Mouse (Mus musculus) adrenal gland, postnatal 10 days (tissue): Measurements from ENCODE around the gene Wee2. TPM values are rescaled to one million over a fixed set of nuclear protein-coding genes. Genes with fewer than 3 reads are reported as not detected.

Experiments used
- DNase-seq: peaks from one replicate; pipeline ENCODE4 v3.0.0; 2021; ENCODE audit warnings: mixed read lengths
- long read RNA-seq, 2 experiments: library from polyadenylated mRNA; stranded (forward); transcript quantifications; one replicate each; pipeline ENCODE4 v2.0.0; 2021
- total RNA-seq, 2 experiments: library from RNA; stranded (reverse); gene quantifications; 2 replicates each; pipeline ENCODE4 v1.2.3; 2021

Gene Wee2
- total RNA-seq = not detected
- long read RNA-seq, experiment 1 = 0 reads
- long read RNA-seq, experiment 2 = 0 reads

GRCm38 (mm10) chr6:40438936-40439335 is at the start of gene Wee2:
TSS of gene Wee2 (plus strand) at chr6:40439088.
- DNase-seq = no peak

- no peak for DNase-seq
Observed at GRCm38 (mm10) chr6:40390975-40391374, 47.9 kb upstream of the Wee2 start.

- peak; percentile 76 for DNase-seq
Observed at GRCm38 (mm10) chr6:40393213-40393612, 45.7 kb upstream of the Wee2 start.

GRCm38 (mm10) chr6:40402031-40402430 is 36.9 kb upstream of the Wee2 start:
- DNase-seq = no peak

GRCm38 (mm10) chr6:40403640-40404285 is 35.1 kb upstream of the Wee2 start:
- DNase-seq = no peak

- DNase-seq = no peak
Observed at GRCm38 (mm10) chr6:40411085-40411484, 27.8 kb upstream of the Wee2 start.

DNA sequence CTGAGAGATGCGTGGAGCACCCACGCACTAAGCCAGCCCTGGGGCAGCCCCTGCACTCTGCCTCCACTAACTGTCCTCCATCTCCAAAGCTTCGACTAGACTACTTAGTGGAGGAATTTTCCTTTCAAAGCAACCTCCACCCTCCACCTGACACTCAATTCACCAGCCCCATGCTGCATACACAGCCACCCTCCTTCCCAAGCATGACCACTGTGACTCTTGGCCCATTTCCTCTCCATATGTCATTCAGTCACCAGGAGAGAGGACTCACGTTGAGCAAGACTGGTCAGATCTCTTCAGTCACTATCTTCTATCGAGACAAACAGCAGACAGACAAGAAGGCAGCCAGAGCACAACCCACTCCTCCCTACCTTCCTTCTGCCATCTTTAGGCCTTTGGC is 25.8 kb upstream of the Wee2 start:
- DNase-seq = no peak

DNA sequence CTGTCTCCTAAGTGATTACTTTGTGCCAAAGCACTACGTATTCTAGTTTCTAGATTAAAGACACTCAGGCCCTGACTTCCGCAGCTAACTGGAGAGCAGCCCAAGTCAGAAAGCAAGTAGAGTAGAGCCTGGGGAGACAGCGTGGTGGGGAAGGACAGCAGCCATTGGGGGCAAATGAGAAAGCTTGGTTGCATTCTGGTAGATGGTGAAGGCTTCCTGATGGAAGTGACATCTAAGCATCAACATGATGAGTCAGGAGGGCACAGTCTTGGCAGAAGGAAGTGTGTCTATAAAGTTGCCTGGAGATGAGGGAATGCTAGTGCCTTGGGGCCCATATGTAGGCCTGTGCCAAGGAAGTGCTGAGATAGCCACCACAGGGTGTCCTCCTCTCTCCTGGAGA is 25.3 kb upstream of the Wee2 start:
- no peak for DNase-seq

GRCm38 (mm10) chr6:40415799-40416198 is 23.1 kb upstream of the Wee2 start:
- no peak for DNase-seq

- no peak for DNase-seq
Observed at GRCm38 (mm10) chr6:40418386-40418785, 20.5 kb upstream of the Wee2 start.

GRCm38 (mm10) chr6:40421099-40421498 is 17.8 kb upstream of the Wee2 start:
- no peak for DNase-seq

DNA sequence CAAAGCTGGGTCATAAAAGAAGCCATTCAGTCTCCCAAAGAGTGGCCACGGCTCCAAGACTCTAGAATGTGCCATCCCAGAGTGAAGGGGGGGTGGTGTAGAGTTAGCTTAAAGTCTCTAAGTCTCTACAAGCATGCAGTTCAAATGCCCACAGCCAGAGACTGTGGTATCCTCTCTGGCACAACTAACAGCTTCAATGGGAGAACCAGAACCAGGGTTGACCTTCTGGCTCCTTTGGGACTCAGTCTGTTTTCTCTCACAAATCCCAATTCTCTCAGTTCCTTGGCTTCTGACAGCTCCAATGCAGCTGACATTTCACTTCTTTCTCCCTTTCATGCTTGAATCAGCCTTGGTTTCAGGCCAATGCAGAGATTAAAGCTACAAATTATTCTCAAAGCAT is 15.9 kb upstream of the Wee2 start:
- no peak for DNase-seq

- DNase-seq = peak; percentile 58
Observed at GRCm38 (mm10) chr6:40423774-40424173, 15.1 kb upstream of the Wee2 start.

DNA sequence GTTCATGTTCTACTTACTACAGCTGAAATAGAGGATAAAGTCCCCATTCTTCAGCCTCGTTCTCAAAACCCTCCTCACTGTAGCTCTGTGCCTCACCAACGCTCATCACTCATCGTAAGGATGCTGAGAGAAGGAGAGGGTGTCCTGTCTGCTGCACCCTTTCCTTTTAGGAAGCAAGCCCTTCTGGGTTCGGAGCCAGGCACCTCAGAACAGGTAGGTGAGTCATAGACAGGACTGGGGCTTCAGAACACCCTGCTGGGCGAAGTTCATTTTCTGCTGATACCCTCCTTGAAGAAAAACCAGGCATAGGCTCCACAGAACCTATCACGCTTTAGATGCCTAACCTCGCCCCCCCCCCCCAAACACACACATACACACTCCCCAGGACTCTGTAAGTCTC is 11.4 kb upstream of the Wee2 start:
- no peak for DNase-seq

DNA sequence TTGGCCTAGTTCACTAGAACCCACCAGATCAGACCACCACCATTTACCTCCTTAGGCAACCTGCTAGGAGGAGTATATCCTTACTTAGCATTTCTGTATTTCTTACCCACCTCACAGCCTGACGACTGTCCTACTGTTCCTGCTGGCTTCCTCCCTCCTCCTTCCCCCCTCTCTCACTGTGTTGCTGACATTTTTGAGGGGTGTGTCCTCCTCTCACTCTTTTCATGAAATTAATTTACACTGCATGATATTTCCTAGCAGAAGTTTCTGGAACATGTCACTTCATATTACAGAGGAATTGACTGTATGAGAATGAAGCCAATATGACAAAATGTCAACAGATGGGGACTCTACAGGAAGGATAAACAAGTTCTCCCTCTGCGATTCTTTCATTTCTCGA is 10.2 kb upstream of the Wee2 start:
- no peak for DNase-seq

- no peak for DNase-seq
Observed at GRCm38 (mm10) chr6:40429521-40429931, 9.4 kb upstream of the Wee2 start.

DNA sequence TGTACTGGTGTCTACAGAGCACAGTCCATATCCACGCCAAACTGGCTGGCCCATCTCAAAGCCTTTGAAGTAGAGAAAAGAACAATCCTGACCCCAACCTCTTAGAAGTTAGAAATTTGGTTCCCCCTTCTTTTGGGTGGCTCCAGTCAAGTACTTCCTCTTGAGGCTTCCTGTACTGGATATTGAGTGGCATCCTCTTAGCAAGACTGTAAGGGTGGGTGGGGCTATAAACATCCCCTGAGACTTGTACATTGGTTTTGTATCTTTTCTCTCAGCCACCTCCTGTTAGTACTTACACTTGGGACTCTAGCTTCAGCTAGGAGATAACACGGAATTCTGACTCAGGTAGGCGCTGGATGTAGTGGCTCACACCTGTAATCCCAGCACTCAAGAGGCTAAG is 8.6 kb upstream of the Wee2 start:
- DNase-seq = no peak

DNA sequence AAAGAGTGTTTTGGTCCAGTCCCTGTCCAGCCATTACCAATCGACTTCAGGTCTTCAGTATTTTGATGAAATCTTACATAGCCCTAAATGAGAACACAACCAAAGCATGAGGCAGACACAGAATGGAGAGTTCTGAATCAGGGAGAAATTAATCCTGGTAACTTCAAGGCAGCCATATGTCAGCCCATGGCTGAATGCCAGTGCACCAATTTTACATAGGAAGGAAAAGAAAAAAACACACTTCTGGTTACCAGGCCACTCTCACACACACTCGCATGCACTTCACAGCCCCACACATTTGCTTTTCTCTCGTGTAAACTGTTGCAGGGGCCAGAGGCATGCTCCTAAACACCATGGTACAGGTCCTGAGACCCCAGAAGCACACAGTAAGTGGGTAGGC is 8.0 kb upstream of the Wee2 start:
- no peak for DNase-seq

DNA sequence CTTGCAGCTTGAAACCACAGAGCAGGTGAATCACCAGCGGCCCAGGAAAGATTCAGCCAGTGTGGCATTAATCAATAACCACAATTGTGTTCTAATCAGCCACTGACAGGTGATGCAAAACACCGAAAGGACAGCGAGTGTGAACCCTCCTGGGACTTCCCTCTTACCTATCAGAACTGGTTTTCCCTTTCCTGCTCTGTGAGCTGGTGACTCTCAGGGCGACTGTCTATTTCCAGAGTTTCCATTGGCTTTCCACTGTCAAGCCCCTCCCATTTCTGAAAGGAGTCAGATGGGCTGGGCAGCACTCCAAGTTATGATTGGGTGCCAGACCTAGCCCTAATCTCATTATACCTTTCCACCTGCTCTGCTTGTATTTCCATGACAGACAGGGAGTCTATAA is 7.5 kb upstream of the Wee2 start:
- DNase-seq = peak; percentile 36

DNA sequence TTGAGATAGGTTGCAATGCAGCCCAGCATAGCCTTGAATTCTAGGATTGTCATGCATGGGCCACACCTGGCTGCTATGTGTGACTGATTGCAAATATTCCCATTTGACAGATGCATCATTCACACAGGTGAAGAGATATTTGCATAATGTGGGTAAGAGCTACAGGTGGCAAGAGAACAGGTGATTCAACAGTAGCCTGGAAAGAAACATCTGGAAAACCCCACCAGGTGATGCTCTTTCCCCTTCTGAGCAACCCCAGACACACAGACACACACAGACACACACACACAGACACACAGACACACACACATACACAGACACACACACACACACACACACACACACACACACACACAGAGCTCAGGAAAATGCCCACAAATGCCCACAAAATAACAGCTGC is 7.1 kb upstream of the Wee2 start:
- no peak for DNase-seq

DNA sequence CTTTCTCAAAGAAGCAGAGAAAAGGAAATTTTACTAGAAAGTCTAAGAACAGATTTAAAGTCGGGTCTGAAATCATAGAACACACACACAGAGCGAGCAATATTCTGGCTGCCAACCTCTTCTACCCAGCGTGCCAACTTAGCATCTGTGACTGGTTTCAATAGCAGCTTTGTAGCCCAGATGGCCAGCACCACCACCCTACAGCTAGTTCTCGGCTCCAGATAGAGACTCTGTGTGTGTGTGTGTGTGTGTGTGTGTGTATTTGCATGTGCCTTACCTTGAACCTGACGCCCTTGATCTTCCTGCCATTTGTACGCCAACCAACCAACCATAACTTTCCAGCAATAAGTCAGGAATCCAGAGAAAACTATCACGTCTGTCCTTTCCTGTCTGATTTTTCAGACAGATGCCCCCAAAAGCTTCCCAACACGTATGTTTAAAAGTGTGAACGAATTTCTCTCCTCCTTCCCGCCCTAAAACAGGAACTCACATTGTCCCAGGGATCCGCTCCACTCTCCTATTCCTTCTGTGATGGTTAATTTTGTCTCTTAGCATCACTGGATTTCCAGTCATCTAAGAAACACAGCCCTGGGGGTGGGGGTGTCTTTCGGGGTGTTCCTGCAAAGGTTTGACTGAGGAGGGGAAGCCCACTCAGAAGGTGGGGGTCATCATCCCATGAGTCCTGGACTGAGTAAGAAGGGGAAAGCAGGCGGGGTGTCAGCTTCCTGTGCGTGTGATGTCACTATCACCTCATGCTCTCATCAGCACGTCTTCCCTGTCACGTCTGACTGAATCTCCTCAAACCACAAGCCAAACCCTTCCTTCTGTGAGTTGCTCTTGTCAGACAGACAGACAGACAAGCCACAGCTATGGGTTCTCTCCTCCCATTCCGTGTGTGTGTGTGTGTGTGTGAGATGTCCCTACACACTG is 6.3 kb upstream of the Wee2 start:
- DNase-seq = no peak

DNA sequence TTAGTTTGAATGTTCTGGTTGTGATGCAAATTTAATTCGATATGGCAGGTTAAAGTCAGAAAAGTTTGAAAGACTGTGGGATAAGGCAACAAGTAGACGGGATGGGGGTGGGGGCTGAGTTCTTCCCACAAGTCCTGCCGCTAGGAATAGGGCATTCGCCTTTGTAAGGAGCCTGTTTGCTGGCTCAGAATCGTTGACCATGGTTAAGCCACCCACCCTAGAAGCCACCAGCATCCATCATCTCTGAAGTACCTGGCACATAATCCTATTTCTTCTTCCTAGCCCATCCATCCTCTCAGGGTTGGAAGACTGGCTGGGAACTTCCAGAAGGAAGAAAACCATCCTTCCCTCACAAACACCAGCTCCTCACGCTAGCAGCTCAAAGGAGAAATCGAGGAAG is 4.2 kb upstream of the Wee2 start:
- DNase-seq = no peak

DNA sequence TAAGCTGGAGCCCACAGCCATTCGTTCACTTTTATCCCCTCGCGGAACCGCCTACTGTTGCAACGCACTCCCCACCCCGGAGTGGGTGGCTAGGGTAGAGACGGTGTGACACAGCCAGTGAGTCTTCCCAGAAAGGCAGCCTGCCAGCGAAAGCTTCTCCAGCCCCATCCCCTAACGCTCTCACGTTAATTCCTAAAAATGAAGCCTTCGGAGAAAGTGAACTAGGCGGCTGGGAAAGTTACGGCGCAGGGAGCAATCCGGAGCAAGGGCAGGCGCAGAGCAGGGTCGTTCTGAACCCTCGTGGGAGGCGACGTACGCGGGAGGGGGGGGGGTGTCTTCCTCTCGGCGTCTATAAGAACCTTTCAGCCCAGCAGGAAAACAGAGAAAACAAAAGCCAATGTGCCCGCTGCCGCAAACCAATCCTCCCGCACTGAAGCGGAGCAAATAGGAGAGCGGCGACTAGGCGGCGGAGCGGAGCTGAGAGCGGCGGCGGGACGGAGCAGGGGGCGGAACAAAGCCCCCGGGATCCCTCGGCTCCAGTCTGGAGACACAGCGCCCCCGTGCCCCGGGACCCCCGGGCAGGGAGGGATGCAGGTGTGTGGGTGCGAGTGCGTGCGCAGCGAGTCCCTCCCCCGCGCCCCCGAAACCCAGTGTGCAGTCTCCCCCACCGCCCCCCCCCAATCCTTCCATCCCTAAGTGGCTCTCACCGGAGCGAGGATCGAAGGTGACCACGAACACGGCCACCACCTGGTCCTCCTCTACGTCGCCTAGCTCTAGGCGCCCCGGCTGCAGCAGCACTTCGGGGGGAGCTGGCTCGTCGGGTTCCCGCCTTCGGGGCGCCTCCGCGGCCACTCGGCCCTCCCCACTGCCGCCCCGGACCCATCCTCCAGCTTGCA is 3.5 kb upstream of the Wee2 start:
- DNase-seq = peak; percentile 58
